ENCODE assay signal across 21 mouse cellular contexts in genomic region chr7:138605923-138606322, GRCm38 (mm10).
DNase-seq lines count a peak whose midpoint lies in the region; ATAC-seq lines count a peak whose summit lies in the region.
"Had no signal": no experiment of that assay in that cellular context is flagged by ENCODE, and none has a peak within 500 bp of the region (broad histone marks: within the 10 kb centered on the region; RNA-seq: fewer than 3 reads in every experiment).

No protein-coding gene starts in this region.

- 0 out of 2 replicates have a peak overlapping the region, but pooled peaks have one; percentile 56 for H3K27ac ChIP-seq in forebrain, embryonic 10.5 days
- no peak overlapping the region for H3K27ac ChIP-seq in forebrain, embryonic 16.5 days (ENCODE audit: low read length)
- H3K27ac ChIP-seq in hindbrain, embryonic 11.5 days (ENCODE audit: low read depth, low read length), result no peak overlapping the region
- H3K27ac ChIP-seq in hindbrain, embryonic 13.5 days, result no peak overlapping the region
- no peak overlapping the region for H3K27ac ChIP-seq in midbrain, embryonic 14.5 days (replicated peaks; ENCODE audit: low read depth, low read length)
- no peak overlapping the region for H3K27ac ChIP-seq in midbrain, embryonic 13.5 days
- H3K27ac ChIP-seq in forebrain, embryonic 13.5 days, result no peak overlapping the region; the same call in 1 of the 2 replicates
- no peak overlapping the region for H3K27ac ChIP-seq in kidney, embryonic 15.5 days
- H3K27ac ChIP-seq: heart, adult 2 months; heart, embryonic 15.5 days; hindbrain, postnatal 0 days had no signal

- no peak overlapping the region for H3K4me3 ChIP-seq in forebrain, embryonic 10.5 days
- H3K4me3 ChIP-seq in forebrain, embryonic 16.5 days (replicated peaks; ENCODE audit: low read length), result no peak overlapping the region
- H3K4me3 ChIP-seq in hindbrain, embryonic 11.5 days (ENCODE audit: low read depth, low read length), result no peak overlapping the region
- no peak overlapping the region for H3K4me3 ChIP-seq in hindbrain, embryonic 13.5 days
- H3K4me3 ChIP-seq in midbrain, embryonic 14.5 days (replicated peaks; ENCODE audit: low read depth, low read length), result no peak overlapping the region
- H3K4me3 ChIP-seq in midbrain, embryonic 13.5 days (replicated peaks), result no peak overlapping the region
- H3K4me3 ChIP-seq in forebrain, embryonic 13.5 days, result no peak overlapping the region
- no peak overlapping the region for H3K4me3 ChIP-seq in kidney, embryonic 15.5 days (replicated peaks)
- H3K4me3 ChIP-seq: heart, adult 2 months; heart, embryonic 15.5 days had no signal

- H3K4me1 ChIP-seq in forebrain, embryonic 10.5 days, result peaks cover 30% of the 10 kb centered on the region
- H3K4me1 ChIP-seq in forebrain, embryonic 16.5 days (replicated peaks; ENCODE audit: control insufficient read depth, insufficient read depth, low read length), result peaks cover 16% of the 10 kb centered on the region; the same call in 1 of the 2 replicates
- H3K4me1 ChIP-seq in hindbrain, embryonic 11.5 days (replicated peaks; ENCODE audit: control insufficient read depth, insufficient read depth, low read length), result peaks cover 4% of the 10 kb centered on the region; the same call in 1 of the 2 replicates
- peaks cover 31% of the 10 kb centered on the region for H3K4me1 ChIP-seq in hindbrain, embryonic 13.5 days (replicated peaks)
- H3K4me1 ChIP-seq in midbrain, embryonic 14.5 days (ENCODE audit: control insufficient read depth, insufficient read depth, low read length), result 0 out of 2 replicates have a peak, but pooled peaks cover 11% of the 10 kb centered on the region
- peaks cover 29% of the 10 kb centered on the region for H3K4me1 ChIP-seq in midbrain, embryonic 13.5 days (replicated peaks)
- H3K4me1 ChIP-seq in forebrain, embryonic 13.5 days, result peaks cover 33% of the 10 kb centered on the region
- H3K4me1 ChIP-seq in kidney, embryonic 15.5 days, result peaks cover 23% of the 10 kb centered on the region
- H3K4me1 ChIP-seq: heart, embryonic 15.5 days had no signal

- H3K36me3 ChIP-seq in forebrain, embryonic 10.5 days (replicated peaks), result no peaks in the 10 kb centered on the region
- H3K36me3 ChIP-seq in forebrain, embryonic 16.5 days (ENCODE audit: control insufficient read depth, insufficient read depth), result no peaks in the 10 kb centered on the region
- no peaks in the 10 kb centered on the region for H3K36me3 ChIP-seq in hindbrain, embryonic 11.5 days (ENCODE audit: control insufficient read depth, insufficient read depth, low read length)
- no peaks in the 10 kb centered on the region for H3K36me3 ChIP-seq in hindbrain, embryonic 13.5 days
- no peaks in the 10 kb centered on the region for H3K36me3 ChIP-seq in midbrain, embryonic 14.5 days (ENCODE audit: control insufficient read depth, insufficient read depth, low read length)
- no peaks in the 10 kb centered on the region for H3K36me3 ChIP-seq in midbrain, embryonic 13.5 days
- H3K36me3 ChIP-seq in forebrain, embryonic 13.5 days (ENCODE audit: poor library complexity, severe bottlenecking), result no peaks in the 10 kb centered on the region
- H3K36me3 ChIP-seq in kidney, embryonic 15.5 days, result no peaks in the 10 kb centered on the region
- H3K36me3 ChIP-seq: heart, embryonic 15.5 days had no signal

- DNase-seq in forebrain, embryonic 10.5 days (ENCODE audit: extremely low spot score, low spot score), result no peak
- peak; percentile 39 for DNase-seq in hindbrain, embryonic 11.5 days (ENCODE audit: low spot score)
- peak; percentile 23 for DNase-seq in midbrain, embryonic 14.5 days
- DNase-seq: adrenal gland, postnatal 14 days; cerebellum, adult 18-20 months; cerebellum, adult 9-11 months; cerebellum, postnatal 36 days; gastrocnemius, postnatal 14 days; heart, adult 2 months; heart, postnatal 14 days; kidney, adult 11 months had no signal

- ATAC-seq in forebrain, embryonic 16.5 days, result no peak
- peak; percentile 82 for ATAC-seq in hindbrain, embryonic 11.5 days (ENCODE audit: low FRiP score)
- ATAC-seq in hindbrain, embryonic 13.5 days (ENCODE audit: low FRiP score), result no peak
- no peak for ATAC-seq in midbrain, embryonic 14.5 days (ENCODE audit: low FRiP score, low TSS enrichment)
- no peak for ATAC-seq in midbrain, embryonic 13.5 days
- ATAC-seq in forebrain, embryonic 13.5 days, result no peak
- no peak for ATAC-seq in kidney, embryonic 15.5 days (replicated peaks; ENCODE audit: low FRiP score)
- ATAC-seq: activated CD4-positive, CD25-positive, alpha-beta regulatory T cell, adult 4 months; hindbrain, postnatal 0 days; Patski had no signal

- no peaks in the 10 kb centered on the region for H3K27me3 ChIP-seq in forebrain, embryonic 10.5 days (ENCODE audit: poor library complexity, severe bottlenecking)
- no peaks in the 10 kb centered on the region for H3K27me3 ChIP-seq in forebrain, embryonic 16.5 days (replicated peaks; ENCODE audit: control insufficient read depth, insufficient read depth, low read length)
- H3K27me3 ChIP-seq in hindbrain, embryonic 11.5 days (ENCODE audit: control insufficient read depth, insufficient read depth, low read length), result no peaks in the 10 kb centered on the region
- no peaks in the 10 kb centered on the region for H3K27me3 ChIP-seq in hindbrain, embryonic 13.5 days
- H3K27me3 ChIP-seq in midbrain, embryonic 14.5 days (ENCODE audit: control insufficient read depth, insufficient read depth, low read length), result no peaks in the 10 kb centered on the region
- no peaks in the 10 kb centered on the region for H3K27me3 ChIP-seq in midbrain, embryonic 13.5 days
- no peaks in the 10 kb centered on the region for H3K27me3 ChIP-seq in forebrain, embryonic 13.5 days
- H3K27me3 ChIP-seq in kidney, embryonic 15.5 days, result no peaks in the 10 kb centered on the region
- H3K27me3 ChIP-seq: heart, embryonic 15.5 days; Patski had no signal

- H3K4me2 ChIP-seq in forebrain, embryonic 16.5 days (ENCODE audit: low read length), result no peak overlapping the region
- H3K4me2 ChIP-seq in hindbrain, embryonic 11.5 days (replicated peaks; ENCODE audit: low read depth, low read length), result no peak overlapping the region
- H3K4me2 ChIP-seq in hindbrain, embryonic 13.5 days, result no peak overlapping the region
- H3K4me2 ChIP-seq in midbrain, embryonic 14.5 days (ENCODE audit: low read length), result no peak overlapping the region
- H3K4me2 ChIP-seq in midbrain, embryonic 13.5 days (replicated peaks), result no peak overlapping the region
- H3K4me2 ChIP-seq in forebrain, embryonic 13.5 days, result peak overlapping the region; percentile 3; the same call in 1 of the 2 replicates
- no peak overlapping the region for H3K4me2 ChIP-seq in kidney, embryonic 15.5 days
- H3K4me2 ChIP-seq: heart, embryonic 11.5 days; heart, embryonic 15.5 days had no signal

- no peak overlapping the region for H3K9ac ChIP-seq in forebrain, embryonic 16.5 days (replicated peaks; ENCODE audit: low read depth, low read length)
- no peak overlapping the region for H3K9ac ChIP-seq in hindbrain, embryonic 11.5 days (ENCODE audit: low read depth, low read length)
- H3K9ac ChIP-seq in hindbrain, embryonic 13.5 days, result no peak overlapping the region
- H3K9ac ChIP-seq in midbrain, embryonic 14.5 days (replicated peaks; ENCODE audit: low read length), result no peak overlapping the region
- no peak overlapping the region for H3K9ac ChIP-seq in midbrain, embryonic 13.5 days (replicated peaks)
- no peak overlapping the region for H3K9ac ChIP-seq in forebrain, embryonic 13.5 days
- no peak overlapping the region for H3K9ac ChIP-seq in kidney, embryonic 15.5 days
- H3K9ac ChIP-seq: heart, embryonic 15.5 days had no signal

- H3K9me3 ChIP-seq in forebrain, embryonic 10.5 days, result no peaks in the 10 kb centered on the region
- H3K9me3 ChIP-seq in forebrain, embryonic 16.5 days (ENCODE audit: control insufficient read depth, low read length), result no peaks in the 10 kb centered on the region
- H3K9me3 ChIP-seq in hindbrain, embryonic 11.5 days (ENCODE audit: control insufficient read depth, low read length), result no peaks in the 10 kb centered on the region
- no peaks in the 10 kb centered on the region for H3K9me3 ChIP-seq in hindbrain, embryonic 13.5 days
- H3K9me3 ChIP-seq in midbrain, embryonic 14.5 days (ENCODE audit: control insufficient read depth, low read length), result no peaks in the 10 kb centered on the region
- no peaks in the 10 kb centered on the region for H3K9me3 ChIP-seq in midbrain, embryonic 13.5 days
- H3K9me3 ChIP-seq in forebrain, embryonic 13.5 days (replicated peaks), result no peaks in the 10 kb centered on the region
- H3K9me3 ChIP-seq in kidney, embryonic 15.5 days (replicated peaks), result no peaks in the 10 kb centered on the region
- H3K9me3 ChIP-seq: heart, embryonic 15.5 days had no signal
